Mouse (Mus musculus) left cerebral cortex, postnatal 25 days (tissue): ENCODE measurements at regions not wholly inside any gene's neighbourhood (a gene's known extent, or its start where the extent isn't known, plus 50 kb on each side); places are given as distances from the start of the nearest gene placed in this dataset.

Experiments used
- DNase-seq, 2 experiments: peaks; one replicate each; pipeline ENCODE4 v3.0.0; 2022; ENCODE audit warnings: low spot score in 2 of 2, mixed read lengths in 1 of 2
- intact Hi-C: fragments of 180-260 bp; cut with DNase I; formaldehyde crosslinking; loops from one replicate; pipeline ENCODE4 v1.15.1; 2025

GRCm38 (mm10) chr19:6684921-6685320, 142.1 kb upstream of the Slc22a12 start:
- intact Hi-C loops, result no loop called here
- no peak for DNase-seq

GRCm38 (mm10) chr19:6679392-6680307, 136.8 kb upstream of the Slc22a12 start:
- no peak for DNase-seq
- intact Hi-C loops, result no loop called here

GRCm38 (mm10) chr19:6677511-6677910, 134.7 kb upstream of the Slc22a12 start:
- intact Hi-C loops, result no loop called here
- no peak for DNase-seq

- intact Hi-C loops, result no loop called here
- DNase-seq, result no peak
Observed at GRCm38 (mm10) chr19:6675586-6675985, 132.8 kb upstream of the Slc22a12 start.

GRCm38 (mm10) chr19:6671696-6672095, 128.9 kb upstream of the Slc22a12 start:
- intact Hi-C loops, result no loop called here
- peak; percentile 70 to 92 for DNase-seq

GRCm38 (mm10) chr19:6669881-6670280, 127.0 kb upstream of the Slc22a12 start:
- DNase-seq, result peak in 1 of 2 experiments; percentile 54
- intact Hi-C loops, result no loop called here

GRCm38 (mm10) chr19:6668545-6668944, 125.7 kb upstream of the Slc22a12 start:
- intact Hi-C loops, result no loop called here

GRCm38 (mm10) chr19:6666187-6666722, 123.4 kb upstream of the Slc22a12 start:
- no peak for DNase-seq

More at GRCm38 (mm10) chr19:6668545-6668944, 125.7 kb upstream of the Slc22a12 start:
- no peak for DNase-seq

GRCm38 (mm10) chr19:6665264-6666054, 122.6 kb upstream of the Slc22a12 start:
- intact Hi-C loops, result no loop called here
- DNase-seq, result no peak

More at GRCm38 (mm10) chr19:6666187-6666722, 123.4 kb upstream of the Slc22a12 start:
- intact Hi-C loops, result no loop called here

- intact Hi-C loops, result loop anchor here (1.0 to 5.0 kb wide), 2 partner anchors 172 to 208 kb away; no protein-coding TSS in a partner anchor
- DNase-seq, result no peak
Observed at GRCm38 (mm10) chr19:6664311-6664952, 121.6 kb upstream of the Slc22a12 start.

GRCm38 (mm10) chr19:6663391-6663790, 120.6 kb upstream of the Slc22a12 start:
- DNase-seq, result peak; percentile 86 to 91
- intact Hi-C loops, result loop anchor here (2.0 to 5.0 kb wide), 3 partner anchors 87 to 209 kb away; no protein-coding TSS in a partner anchor

GRCm38 (mm10) chr19:6662346-6662939, 119.6 kb upstream of the Slc22a12 start:
- intact Hi-C loops, result loop anchor here (2.0 to 5.0 kb wide), 3 partner anchors 86 to 210 kb away; no protein-coding TSS in a partner anchor
- DNase-seq, result no peak

- intact Hi-C loops, result loop anchor here (5.0 kb wide), 1 partner anchor 211 kb away; no protein-coding TSS in a partner anchor
Observed at GRCm38 (mm10) chr19:6661508-6661871, 118.7 kb upstream of the Slc22a12 start.

GRCm38 (mm10) chr19:6660723-6661507, 118.1 kb upstream of the Slc22a12 start:
- intact Hi-C loops, result loop anchor here (5.0 kb wide), 1 partner anchor 211 kb away; no protein-coding TSS in a partner anchor
- no peak for DNase-seq

More at GRCm38 (mm10) chr19:6661508-6661871, 118.7 kb upstream of the Slc22a12 start:
- DNase-seq, result no peak

- intact Hi-C loops, result loop anchor here (5.0 kb wide), 1 partner anchor 212 kb away; no protein-coding TSS in a partner anchor
- DNase-seq, result no peak
Observed at GRCm38 (mm10) chr19:6660157-6660556, 117.3 kb upstream of the Slc22a12 start.

- no peak for DNase-seq
- intact Hi-C loops, result no loop called here
Observed at GRCm38 (mm10) chr19:6654550-6654949, 111.7 kb upstream of the Slc22a12 start.

GRCm38 (mm10) chr19:6652775-6653174, 109.9 kb upstream of the Slc22a12 start:
- DNase-seq, result no peak
- intact Hi-C loops, result no loop called here

- intact Hi-C loops, result no loop called here
- no peak for DNase-seq
Observed at GRCm38 (mm10) chr19:6651192-6651591, 108.4 kb upstream of the Slc22a12 start.
